Mouse (Mus musculus): ENCODE results near the gene Gorasp2. TPM values are rescaled to one million over a fixed set of nuclear protein-coding genes. Genes with fewer than 3 reads are reported as not detected.

Gene Gorasp2
- total and polyA plus RNA-seq, 3 experiments: 65.4 to 145 (median 77.4) TPM

DNA sequence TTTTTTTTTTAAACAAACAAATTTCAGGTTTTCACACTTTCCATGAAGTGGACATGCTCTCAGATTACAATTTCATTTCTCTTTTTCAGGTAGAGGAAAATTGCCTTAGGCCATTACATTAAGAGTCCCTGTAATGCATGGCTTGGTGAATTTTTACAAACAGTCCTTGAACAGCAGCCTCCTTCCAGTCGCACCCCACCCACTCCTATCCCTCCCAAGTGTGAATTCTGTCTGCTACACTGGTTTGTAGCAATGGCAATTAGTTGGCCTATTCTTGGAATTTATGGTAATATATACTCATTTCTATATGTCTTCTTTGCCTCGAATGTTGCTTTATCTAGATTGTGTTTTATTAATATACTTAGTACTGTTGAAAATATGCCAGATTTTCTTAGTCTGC lies 11.1 kb downstream of the Gorasp2 start:
- dilution Hi-C loops (cut with MboI; ENCODE audit: extremely low pct_ligation_motif_present, extremely low pct_unique_long_range_greater_than_20kb, low sequenced_read_pairs): no loop called here
- H3K4me3 ChIP-seq (replicated peaks in 1 of 3; ENCODE audit: low read depth in 2 of 3, low read length in 2 of 3, poor library complexity in 1 of 3): no peak overlapping the region
- H3K9me3 ChIP-seq (replicated peaks; ENCODE audit: low read length): no peaks in the 10 kb centered on the region
- DNase-seq (ENCODE audit: extremely low read depth): no peak
- peaks cover 60% of the 10 kb centered on the region for H3K79me2 ChIP-seq (replicated peaks; ENCODE audit: control insufficient read depth, extremely low read depth, insufficient read depth, poor library complexity, severe bottlenecking)
- TF ChIP-seq EP300 (IDR thresholded peaks at IDR 0.05; ENCODE audit: low read length) (no peak), ZKSCAN1 (IDR thresholded peaks at IDR 0.05; ENCODE audit: borderline replicate concordance, low read depth, low read length) (no peak), MXI1 (IDR thresholded peaks at IDR 0.05; ENCODE audit: low read depth, low read length) (no peak), MAFK (IDR thresholded peaks at IDR 0.05; ENCODE audit: insufficient replicate concordance, low read length) (no peak), CTCF (conservative IDR thresholded peaks at IDR 0.05 in 1 of 2, IDR thresholded peaks at IDR 0.05 in 1 of 2; ENCODE audit: low read depth in 2 of 2, low read length in 2 of 2) (no peak), ZNF384 (IDR thresholded peaks at IDR 0.05; ENCODE audit: low read depth, low read length) (no peak; the same call in 1 of the 2 replicates), USF2 (conservative IDR thresholded peaks at IDR 0.05; ENCODE audit: low read depth, low read length) (no peak), MYC (IDR thresholded peaks at IDR 0.05; ENCODE audit: low read depth, low read length) (no peak), BHLHE40 (IDR thresholded peaks at IDR 0.05; ENCODE audit: low read depth, low read length) (no peak)
- H3K4me2 ChIP-seq (ENCODE audit: insufficient read depth, low read depth, poor library complexity, severe bottlenecking): no peak overlapping the region
- in situ Hi-C loops (cut with MboI; ENCODE audit: low pct_ligation_motif_present, low pct_unique_long_range_greater_than_20kb, low sequenced_read_pairs): no loop called here
- no peak overlapping the region for H3K27ac ChIP-seq (ENCODE audit: insufficient read depth, low read depth)
- H3K4me1 ChIP-seq (ENCODE audit: control insufficient read depth in 1 of 2, insufficient read depth in 2 of 2): peaks cover 18 to 44% of the 10 kb centered on the region in 2 experiments; a peak in 3 of 4 replicates
- no peaks in the 10 kb centered on the region for H3K27me3 ChIP-seq (replicated peaks)
- peaks cover 0 to 43% of the 10 kb centered on the region in 2 experiments for H3K36me3 ChIP-seq (replicated peaks in 1 of 2; ENCODE audit: control insufficient read depth in 1 of 2, insufficient read depth in 1 of 2, low read length in 1 of 2)
- no peak overlapping the region for H3K9ac ChIP-seq (ENCODE audit: insufficient read depth, low read depth)

DNA sequence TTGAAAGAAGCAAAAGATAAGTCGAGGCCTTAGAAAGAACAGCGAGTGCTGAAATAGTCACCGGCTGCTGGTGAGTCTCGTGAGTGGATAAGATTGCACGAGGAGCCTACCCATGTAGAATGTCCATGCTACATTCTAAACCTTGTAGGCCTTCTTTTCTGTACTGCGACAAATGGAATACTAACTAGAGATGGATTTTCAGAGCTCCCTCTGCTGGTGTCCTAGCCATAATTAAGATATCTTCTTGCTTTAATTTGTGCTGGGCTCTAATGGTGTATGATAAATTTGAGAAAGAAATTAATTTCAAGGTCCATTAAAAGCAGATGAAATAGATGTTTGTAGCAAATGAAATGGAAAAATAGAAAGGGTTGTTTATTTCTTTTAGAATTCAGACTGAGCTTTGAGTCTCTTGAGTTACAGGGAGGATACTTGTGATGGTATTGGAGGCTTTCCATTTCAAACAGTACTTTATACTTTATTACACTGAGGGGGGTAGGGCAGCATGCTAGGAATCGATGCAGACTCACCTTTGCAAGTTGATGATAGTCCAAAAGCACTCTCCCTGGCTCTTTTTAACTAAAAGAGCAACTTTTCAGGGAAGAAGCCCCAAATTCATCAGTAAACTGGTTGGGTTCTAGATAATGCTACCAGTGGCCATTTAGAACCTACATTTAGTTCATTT lies 12.2 kb downstream of the Gorasp2 start:
- DNase-seq (ENCODE audit: extremely low read depth): peak; percentile 16
- peak; percentile 6 for TF ChIP-seq RAD21 (IDR thresholded peaks at IDR 0.05; ENCODE audit: low read depth, low read length)
- peak; percentile 16; the same call in 1 of the 2 replicates for TF ChIP-seq SMC3 (IDR thresholded peaks at IDR 0.05; ENCODE audit: low read depth, low read length)
- TF ChIP-seq UBTF (IDR thresholded peaks at IDR 0.05; ENCODE audit: low read depth, low read length): no peak
- peak in 1 of 2 experiments; percentile 56; a peak in 2 of 4 replicates for TF ChIP-seq CTCF (conservative IDR thresholded peaks at IDR 0.05 in 1 of 2, IDR thresholded peaks at IDR 0.05 in 1 of 2; ENCODE audit: low read depth in 2 of 2, low read length in 2 of 2)
- no peak for TF ChIP-seq HCFC1 (IDR thresholded peaks at IDR 0.05; ENCODE audit: low read depth, low read length)
- no peak for TF ChIP-seq TBP (conservative IDR thresholded peaks at IDR 0.05; ENCODE audit: low read depth, low read length)
- H3K9ac ChIP-seq (ENCODE audit: insufficient read depth, low read depth): no peak overlapping the region
- no peaks in the 10 kb centered on the region for H3K9me3 ChIP-seq (replicated peaks; ENCODE audit: low read length)
- peaks cover 50% of the 10 kb centered on the region for H3K79me2 ChIP-seq (replicated peaks; ENCODE audit: control insufficient read depth, extremely low read depth, insufficient read depth, poor library complexity, severe bottlenecking)
- no peaks in the 10 kb centered on the region for H3K27me3 ChIP-seq (replicated peaks)
- dilution Hi-C loops (cut with MboI; ENCODE audit: extremely low pct_ligation_motif_present, extremely low pct_unique_long_range_greater_than_20kb, low sequenced_read_pairs) (no loop called here), in situ Hi-C loops (cut with MboI; ENCODE audit: low pct_ligation_motif_present, low pct_unique_long_range_greater_than_20kb, low sequenced_read_pairs) (no loop called here)
- H3K4me1 ChIP-seq (ENCODE audit: control insufficient read depth in 1 of 2, insufficient read depth in 2 of 2): peaks cover 14 to 33% of the 10 kb centered on the region in 2 experiments; a peak in 3 of 4 replicates
- H3K4me2 ChIP-seq (ENCODE audit: insufficient read depth, low read depth, poor library complexity, severe bottlenecking): no peak overlapping the region
- peaks cover 6 to 51% of the 10 kb centered on the region in 2 experiments for H3K36me3 ChIP-seq (replicated peaks in 1 of 2; ENCODE audit: control insufficient read depth in 1 of 2, insufficient read depth in 1 of 2, low read length in 1 of 2)
- no peak overlapping the region for H3K4me3 ChIP-seq (replicated peaks in 1 of 3; ENCODE audit: low read depth in 2 of 3, low read length in 2 of 3, poor library complexity in 1 of 3)
- no peak overlapping the region for H3K27ac ChIP-seq (ENCODE audit: insufficient read depth, low read depth)
